Mouse (Mus musculus) thymus, postnatal 14 days (tissue): Measurements from ENCODE around the gene Xirp2.
"Not testable (repeated sequence)": the region's sequence is repeated elsewhere in the genome, so short reads cannot be mapped to it uniquely, and the experiment has no call there.

ENCODE experiments used
- DNase-seq: peaks from one replicate; pipeline ENCODE4 v3.0.0; 2021

Gene Xirp2

GRCm38 (mm10) chr2:67445780-67446179, at the start of gene Xirp2:
Gene Xirp2 (plus strand): TSS chr2:67446002.
- no peak for DNase-seq

GRCm38 (mm10) chr2:67413425-67413824, 32.4 kb upstream of the Xirp2 start, which contains the start of gene Gm21830:
Gene Gm21830 (plus strand): TSS chr2:67413725.
- not testable (repeated sequence) for DNase-seq

- no peak for DNase-seq
Observed at GRCm38 (mm10) chr2:67420853-67421252, 24.9 kb upstream of the Xirp2 start.

GRCm38 (mm10) chr2:67422799-67423198, 23.0 kb upstream of the Xirp2 start:
- DNase-seq = no peak

- no peak for DNase-seq
Observed at GRCm38 (mm10) chr2:67433081-67433480, 12.7 kb upstream of the Xirp2 start, which contains the start of gene Gm26727. Gene Gm26727 (minus strand): TSS chr2:67433181.

GRCm38 (mm10) chr2:67438309-67438708, 7.5 kb upstream of the Xirp2 start:
- no peak for DNase-seq

- no peak for DNase-seq
Observed at GRCm38 (mm10) chr2:67446772-67447171, 970 bp downstream of the Xirp2 start.

GRCm38 (mm10) chr2:67447206-67447605, 1.4 kb downstream of the Xirp2 start:
- DNase-seq = no peak

- no peak for DNase-seq
Observed at GRCm38 (mm10) chr2:67460857-67461256, 15.1 kb downstream of the Xirp2 start.

- DNase-seq = no peak
Observed at GRCm38 (mm10) chr2:67467036-67467435, 21.2 kb downstream of the Xirp2 start.

- not testable (repeated sequence) for DNase-seq
Observed at GRCm38 (mm10) chr2:67470030-67470429, 24.2 kb downstream of the Xirp2 start.

- DNase-seq = peak; percentile 10
Observed at GRCm38 (mm10) chr2:67477753-67478152, 32.0 kb downstream of the Xirp2 start.

GRCm38 (mm10) chr2:67481051-67481450, 35.2 kb downstream of the Xirp2 start:
- no peak for DNase-seq

GRCm38 (mm10) chr2:67486721-67487120, 40.9 kb downstream of the Xirp2 start:
- no peak for DNase-seq

- DNase-seq = no peak
Observed at GRCm38 (mm10) chr2:67487162-67487561, 41.4 kb downstream of the Xirp2 start.

GRCm38 (mm10) chr2:67488465-67489127, 42.8 kb downstream of the Xirp2 start:
- no peak for DNase-seq

GRCm38 (mm10) chr2:67489128-67489492, 43.3 kb downstream of the Xirp2 start:
- no peak for DNase-seq

- DNase-seq = no peak
Observed at GRCm38 (mm10) chr2:67505457-67505856, 59.7 kb downstream of the Xirp2 start.

- DNase-seq = no peak
Observed at GRCm38 (mm10) chr2:67516405-67516804, 70.6 kb downstream of the Xirp2 start.

- no peak for DNase-seq
Observed at GRCm38 (mm10) chr2:67535347-67535746, 89.5 kb downstream of the Xirp2 start.

- no peak for DNase-seq
Observed at GRCm38 (mm10) chr2:67539426-67539825, 93.6 kb downstream of the Xirp2 start.

GRCm38 (mm10) chr2:67541957-67542696, 96.3 kb downstream of the Xirp2 start:
- DNase-seq = no peak

GRCm38 (mm10) chr2:67544426-67544825, 98.6 kb downstream of the Xirp2 start:
- no peak for DNase-seq

- no peak for DNase-seq
Observed at GRCm38 (mm10) chr2:67564851-67565479, 119.2 kb downstream of the Xirp2 start.
